Comparison of ENCODE assay signal across 16 mouse cellular contexts in the genomic region with DNA sequence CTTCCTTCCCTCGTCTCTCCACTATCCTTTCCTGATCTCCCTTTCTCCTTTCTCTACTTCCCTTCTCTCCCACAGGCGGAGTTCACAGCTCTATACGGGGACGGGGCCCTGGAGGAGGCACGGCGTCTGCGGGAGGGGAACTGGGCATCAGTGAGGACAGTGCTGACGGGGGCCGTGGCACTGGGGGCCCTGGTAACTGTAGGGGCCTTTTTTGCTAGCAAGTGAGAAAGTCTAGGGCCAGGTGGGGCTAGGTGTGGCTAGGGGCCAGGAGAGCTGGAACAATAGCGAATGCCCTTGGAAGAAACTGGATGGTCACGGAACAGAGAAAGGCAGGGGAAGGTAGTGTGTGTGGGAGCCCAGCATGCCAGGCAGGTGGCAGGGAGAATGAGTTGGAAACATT. TPM values are rescaled to one million over a fixed set of nuclear protein-coding genes. Genes with fewer than 3 reads are reported as not detected.
DNase-seq lines count a peak whose midpoint lies in the region; ATAC-seq lines count a peak whose summit lies in the region.
"Had no signal": no experiment of that assay in that cellular context is flagged by ENCODE, and none has a peak within 500 bp of the region (broad histone marks: within the 10 kb centered on the region; RNA-seq: fewer than 3 reads in every experiment).

No protein-coding gene starts in this region.

- H3K36me3 ChIP-seq in forebrain, embryonic 12.5 days (replicated peaks): 0 out of 2 replicates have a peak, but pooled peaks cover 5% of the 10 kb centered on the region
- H3K36me3 ChIP-seq in forebrain, embryonic 14.5 days (ENCODE audit: control insufficient read depth, insufficient read depth, low read length): peaks cover 10% of the 10 kb centered on the region
- H3K36me3 ChIP-seq in liver, embryonic 12.5 days: peaks cover 6% of the 10 kb centered on the region; the same call in 1 of the 2 replicates
- 0 out of 2 replicates have a peak, but pooled peaks cover 2% of the 10 kb centered on the region for H3K36me3 ChIP-seq in liver, embryonic 11.5 days (ENCODE audit: control insufficient read depth, insufficient read depth, low read length)
- H3K36me3 ChIP-seq in embryonic facial prominence, embryonic 12.5 days: peaks cover 20% of the 10 kb centered on the region; the same call in 1 of the 2 replicates
- H3K36me3 ChIP-seq in limb, embryonic 13.5 days: peaks cover 14% of the 10 kb centered on the region

- no peak overlapping the region for H3K9ac ChIP-seq in forebrain, embryonic 12.5 days
- H3K9ac ChIP-seq in forebrain, embryonic 14.5 days (ENCODE audit: low read length): no peak overlapping the region
- H3K9ac ChIP-seq in liver, embryonic 12.5 days: 0 out of 2 replicates have a peak overlapping the region, but pooled peaks have one; percentile 4
- no peak overlapping the region for H3K9ac ChIP-seq in liver, embryonic 11.5 days (ENCODE audit: low read depth, low read length)
- H3K9ac ChIP-seq in embryonic facial prominence, embryonic 12.5 days: 0 out of 2 replicates have a peak overlapping the region, but pooled peaks have one; percentile 27
- peak overlapping the region; percentile 86 for H3K9ac ChIP-seq in limb, embryonic 13.5 days

- no peak overlapping the region for H3K27ac ChIP-seq in forebrain, embryonic 12.5 days
- H3K27ac ChIP-seq in forebrain, embryonic 14.5 days (ENCODE audit: low read depth, low read length): no peak overlapping the region
- H3K27ac ChIP-seq in liver, embryonic 12.5 days: no peak overlapping the region
- no peak overlapping the region for H3K27ac ChIP-seq in liver, embryonic 11.5 days (ENCODE audit: low read depth, low read length)
- H3K27ac ChIP-seq in embryonic facial prominence, embryonic 12.5 days: no peak overlapping the region
- no peak overlapping the region for H3K27ac ChIP-seq in limb, embryonic 13.5 days

- H3K9me3 ChIP-seq in forebrain, embryonic 12.5 days: no peaks in the 10 kb centered on the region
- H3K9me3 ChIP-seq in forebrain, embryonic 14.5 days (replicated peaks; ENCODE audit: control insufficient read depth, low read length): no peaks in the 10 kb centered on the region
- no peaks in the 10 kb centered on the region for H3K9me3 ChIP-seq in liver, embryonic 12.5 days (replicated peaks)
- no peaks in the 10 kb centered on the region for H3K9me3 ChIP-seq in liver, embryonic 11.5 days (ENCODE audit: control insufficient read depth, low read length)
- H3K9me3 ChIP-seq in embryonic facial prominence, embryonic 12.5 days: no peaks in the 10 kb centered on the region
- H3K9me3 ChIP-seq in limb, embryonic 13.5 days: no peaks in the 10 kb centered on the region

- H3K4me3 ChIP-seq in forebrain, embryonic 12.5 days (replicated peaks): no peak overlapping the region
- H3K4me3 ChIP-seq in forebrain, embryonic 14.5 days (ENCODE audit: low read depth, low read length): no peak overlapping the region
- no peak overlapping the region for H3K4me3 ChIP-seq in liver, embryonic 12.5 days
- H3K4me3 ChIP-seq in liver, embryonic 11.5 days (ENCODE audit: low read depth, low read length): no peak overlapping the region
- no peak overlapping the region for H3K4me3 ChIP-seq in embryonic facial prominence, embryonic 12.5 days
- 0 out of 2 replicates have a peak overlapping the region, but pooled peaks have one; percentile 71 for H3K4me3 ChIP-seq in limb, embryonic 13.5 days
- H3K4me3 ChIP-seq: erythroblast, embryonic 14.5 days had no signal

- peak overlapping the region; percentile 85 for H3K4me2 ChIP-seq in forebrain, embryonic 12.5 days
- no peak overlapping the region for H3K4me2 ChIP-seq in forebrain, embryonic 14.5 days (ENCODE audit: low read length)
- H3K4me2 ChIP-seq in liver, embryonic 12.5 days: no peak overlapping the region
- H3K4me2 ChIP-seq in liver, embryonic 11.5 days: no peak overlapping the region
- H3K4me2 ChIP-seq in embryonic facial prominence, embryonic 12.5 days (replicated peaks): peak overlapping the region; percentile 84; the same call in 1 of the 2 replicates
- H3K4me2 ChIP-seq in limb, embryonic 13.5 days (replicated peaks): peak overlapping the region; percentile 86

- DNase-seq in forebrain, embryonic 14.5 days (ENCODE audit: low spot score): no peak
- DNase-seq in liver, embryonic 11.5 days (ENCODE audit: low spot score): no peak
- DNase-seq in spleen, adult 12 weeks (ENCODE audit: low spot score): no peak
- DNase-seq in left cerebral cortex, adult 8-10 months (ENCODE audit: low spot score in 2 of 2): no peak
- DNase-seq: cerebellum, postnatal 25 days; gastrocnemius, postnatal 36 days; left cerebral cortex, postnatal 4 days; right cerebral cortex, adult 18-20 months had no signal

- H3K4me1 ChIP-seq in forebrain, embryonic 12.5 days: peaks cover 27% of the 10 kb centered on the region
- H3K4me1 ChIP-seq in forebrain, embryonic 14.5 days (ENCODE audit: control insufficient read depth, insufficient read depth, low read length): peaks cover 13% of the 10 kb centered on the region
- peaks cover 21% of the 10 kb centered on the region for H3K4me1 ChIP-seq in liver, embryonic 12.5 days
- H3K4me1 ChIP-seq in liver, embryonic 11.5 days (replicated peaks; ENCODE audit: control insufficient read depth, insufficient read depth, low read length): peaks cover 10% of the 10 kb centered on the region; the same call in 1 of the 2 replicates
- peaks cover 18% of the 10 kb centered on the region for H3K4me1 ChIP-seq in embryonic facial prominence, embryonic 12.5 days
- peaks cover 22% of the 10 kb centered on the region for H3K4me1 ChIP-seq in limb, embryonic 13.5 days

- 94% methylated on average over 11 of the region's 11 CpGs for WGBS in forebrain, embryonic 12.5 days
- 88% methylated on average over 11 of the region's 11 CpGs for WGBS in forebrain, embryonic 14.5 days
- 84% methylated on average over 11 of the region's 11 CpGs for WGBS in liver, embryonic 12.5 days (ENCODE audit: insufficient replicate concordance)
- WGBS in liver, embryonic 11.5 days: 85% methylated on average over 11 of the region's 11 CpGs
- WGBS in embryonic facial prominence, embryonic 12.5 days: 89% methylated on average over 11 of the region's 11 CpGs
- 89% methylated on average over 11 of the region's 11 CpGs for WGBS in limb, embryonic 13.5 days

- ATAC-seq in forebrain, embryonic 12.5 days (ENCODE audit: low FRiP score): no peak
- ATAC-seq in forebrain, embryonic 14.5 days: no peak
- no peak for ATAC-seq in liver, embryonic 12.5 days
- ATAC-seq in liver, embryonic 11.5 days (replicated peaks; ENCODE audit: low FRiP score): no peak
- ATAC-seq in embryonic facial prominence, embryonic 12.5 days (ENCODE audit: insufficient number of reproducible peaks, insufficient read depth, low FRiP score, low TSS enrichment): no peak
- ATAC-seq in limb, embryonic 13.5 days (ENCODE audit: low FRiP score, low read depth): no peak

- no peaks in the 10 kb centered on the region for H3K27me3 ChIP-seq in forebrain, embryonic 12.5 days
- no peaks in the 10 kb centered on the region for H3K27me3 ChIP-seq in forebrain, embryonic 14.5 days (replicated peaks; ENCODE audit: control insufficient read depth, insufficient read depth, low read length)
- H3K27me3 ChIP-seq in liver, embryonic 12.5 days (replicated peaks): no peaks in the 10 kb centered on the region
- no peaks in the 10 kb centered on the region for H3K27me3 ChIP-seq in liver, embryonic 11.5 days (replicated peaks; ENCODE audit: control insufficient read depth, insufficient read depth, low read length)
- no peaks in the 10 kb centered on the region for H3K27me3 ChIP-seq in embryonic facial prominence, embryonic 12.5 days
- H3K27me3 ChIP-seq in limb, embryonic 13.5 days: no peaks in the 10 kb centered on the region

RNA-seq across cellular contexts. Expression of gene Gm20521, which starts 2.1 kb away (rescaled TPM):
- polyA plus RNA-seq in forebrain, embryonic 12.5 days (2016; fragmentation: Nextera tagmentation; extraction: Ambion mirVana): 0.27 TPM in 1 of 2 replicates, not detected in the other
- polyA plus RNA-seq in forebrain, embryonic 14.5 days (2014; fragmentation: Nextera tagmentation; extraction: Ambion mirVana): not detected in 2 replicates
- polyA plus RNA-seq in liver, embryonic 12.5 days (2016; fragmentation: Nextera tagmentation; extraction: Ambion mirVana): 0.14 TPM in 1 of 2 replicates, not detected in the other
- 0.27 TPM in 1 of 2 replicates, not detected in the other for polyA plus RNA-seq in liver, embryonic 11.5 days (2014; fragmentation: Nextera tagmentation; extraction: Ambion mirVana)
- polyA plus RNA-seq in embryonic facial prominence, embryonic 12.5 days (2016; fragmentation: Nextera tagmentation; extraction: Ambion mirVana): 0.24 TPM in 1 of 2 replicates, not detected in the other
- 0.13 and 0.42 TPM in 2 replicates for polyA plus RNA-seq in limb, embryonic 13.5 days (2015; fragmentation: Nextera tagmentation; extraction: Ambion mirVana)
- total RNA-seq in left cerebral cortex, adult 8-10 months (2022): 1 to 10 TPM in 3 of 4 experiments, not detected in 1; 1.5 to 6.7 (median 4.2) TPM
- total RNA-seq: gastrocnemius, postnatal 36 days; hematopoietic stem cell, adult 5-6 weeks; left cerebral cortex, postnatal 4 days; monocyte, adult 5-6 weeks had no signal
- polyA plus RNA-seq: lung, embryonic 16.5 days had no signal

RNA-seq across cellular contexts. Expression of gene Bcl2l2, which starts 2.1 kb away (rescaled TPM):
- 3.3 and 3.4 TPM in 2 replicates for polyA plus RNA-seq in forebrain, embryonic 12.5 days (2016; fragmentation: Nextera tagmentation; extraction: Ambion mirVana)
- 4.0 and 4.4 TPM in 2 replicates for polyA plus RNA-seq in forebrain, embryonic 14.5 days (2014; fragmentation: Nextera tagmentation; extraction: Ambion mirVana)
- polyA plus RNA-seq in liver, embryonic 12.5 days (2016; fragmentation: Nextera tagmentation; extraction: Ambion mirVana): 0.83 and 1.2 TPM in 2 replicates
- polyA plus RNA-seq in liver, embryonic 11.5 days (2014; fragmentation: Nextera tagmentation; extraction: Ambion mirVana): 2.0 and 2.1 TPM in 2 replicates
- 2.8 and 3.6 TPM in 2 replicates for polyA plus RNA-seq in embryonic facial prominence, embryonic 12.5 days (2016; fragmentation: Nextera tagmentation; extraction: Ambion mirVana)
- 4.0 and 4.4 TPM in 2 replicates for polyA plus RNA-seq in limb, embryonic 13.5 days (2015; fragmentation: Nextera tagmentation; extraction: Ambion mirVana)
- total RNA-seq in left cerebral cortex, adult 8-10 months (2022): 100 to 1,000 TPM; 127 to 134 (median 132) TPM

RNA-seq across cellular contexts. Expression of gene Pabpn1, which starts 7.0 kb away (rescaled TPM):
- polyA plus RNA-seq in forebrain, embryonic 12.5 days (2016; fragmentation: Nextera tagmentation; extraction: Ambion mirVana): 199 and 211 TPM in 2 replicates
- polyA plus RNA-seq in forebrain, embryonic 14.5 days (2014; fragmentation: Nextera tagmentation; extraction: Ambion mirVana): 133 and 140 TPM in 2 replicates
- 97.0 and 97.9 TPM in 2 replicates for polyA plus RNA-seq in liver, embryonic 12.5 days (2016; fragmentation: Nextera tagmentation; extraction: Ambion mirVana)
- polyA plus RNA-seq in liver, embryonic 11.5 days (2014; fragmentation: Nextera tagmentation; extraction: Ambion mirVana): 117 and 132 TPM in 2 replicates
- polyA plus RNA-seq in embryonic facial prominence, embryonic 12.5 days (2016; fragmentation: Nextera tagmentation; extraction: Ambion mirVana): 199 and 201 TPM in 2 replicates
- 139 TPM in 2 replicates for polyA plus RNA-seq in limb, embryonic 13.5 days (2015; fragmentation: Nextera tagmentation; extraction: Ambion mirVana)
- total RNA-seq in left cerebral cortex, adult 8-10 months (2022): 100 to 1,000 TPM; 231 to 262 (median 243) TPM

RNA-seq across cellular contexts. Expression of gene Ppp1r3e, which starts 8.0 kb away (rescaled TPM):
- polyA plus RNA-seq in forebrain, embryonic 12.5 days (2016; fragmentation: Nextera tagmentation; extraction: Ambion mirVana): 1.1 and 1.3 TPM in 2 replicates
- polyA plus RNA-seq in forebrain, embryonic 14.5 days (2014; fragmentation: Nextera tagmentation; extraction: Ambion mirVana): 2.5 TPM in 2 replicates
- 0.80 and 0.83 TPM in 2 replicates for polyA plus RNA-seq in liver, embryonic 12.5 days (2016; fragmentation: Nextera tagmentation; extraction: Ambion mirVana)
- polyA plus RNA-seq in liver, embryonic 11.5 days (2014; fragmentation: Nextera tagmentation; extraction: Ambion mirVana): 1.1 and 2.1 TPM in 2 replicates
- polyA plus RNA-seq in embryonic facial prominence, embryonic 12.5 days (2016; fragmentation: Nextera tagmentation; extraction: Ambion mirVana): 0.56 and 1.3 TPM in 2 replicates
- 0.60 and 1.6 TPM in 2 replicates for polyA plus RNA-seq in limb, embryonic 13.5 days (2015; fragmentation: Nextera tagmentation; extraction: Ambion mirVana)
- 10 to 100 TPM; 20.6 to 24.9 (median 22.7) TPM for total RNA-seq in left cerebral cortex, adult 8-10 months (2022)

RNA-seq across cellular contexts. Expression of gene Homez, which starts 14.5 kb away (rescaled TPM):
- 13.9 and 18.5 TPM in 2 replicates for polyA plus RNA-seq in forebrain, embryonic 12.5 days (2016; fragmentation: Nextera tagmentation; extraction: Ambion mirVana)
- polyA plus RNA-seq in forebrain, embryonic 14.5 days (2014; fragmentation: Nextera tagmentation; extraction: Ambion mirVana): 9.3 and 11.7 TPM in 2 replicates
- polyA plus RNA-seq in liver, embryonic 12.5 days (2016; fragmentation: Nextera tagmentation; extraction: Ambion mirVana): 4.0 and 4.1 TPM in 2 replicates
- polyA plus RNA-seq in liver, embryonic 11.5 days (2014; fragmentation: Nextera tagmentation; extraction: Ambion mirVana): 5.2 and 5.5 TPM in 2 replicates
- 12.6 and 14.2 TPM in 2 replicates for polyA plus RNA-seq in embryonic facial prominence, embryonic 12.5 days (2016; fragmentation: Nextera tagmentation; extraction: Ambion mirVana)
- 8.9 and 12.7 TPM in 2 replicates for polyA plus RNA-seq in limb, embryonic 13.5 days (2015; fragmentation: Nextera tagmentation; extraction: Ambion mirVana)
- 10 to 100 TPM; 22.5 to 34.9 (median 24.2) TPM for total RNA-seq in left cerebral cortex, adult 8-10 months (2022)
- polyA plus RNA-seq: erythroblast, embryonic 14.5 days had no signal

Comparison
In these comparisons a context has a peak if more than half of its experiments do, and no peak if none do; other contexts are left out.
1. H3K4me2 ChIP-seq: peak in forebrain, embryonic 12.5 days (single experiment), embryonic facial prominence, embryonic 12.5 days (single experiment) and limb, embryonic 13.5 days (single experiment); none in forebrain, embryonic 14.5 days (single experiment), liver, embryonic 12.5 days (single experiment) and liver, embryonic 11.5 days (single experiment).
2. H3K9ac ChIP-seq: peak in liver, embryonic 12.5 days (single experiment), embryonic facial prominence, embryonic 12.5 days (single experiment) and limb, embryonic 13.5 days (single experiment); none in forebrain, embryonic 12.5 days (single experiment), forebrain, embryonic 14.5 days (single experiment) and liver, embryonic 11.5 days (single experiment).